ENCODE assay signal across 8 mouse cellular contexts in the genomic region with DNA sequence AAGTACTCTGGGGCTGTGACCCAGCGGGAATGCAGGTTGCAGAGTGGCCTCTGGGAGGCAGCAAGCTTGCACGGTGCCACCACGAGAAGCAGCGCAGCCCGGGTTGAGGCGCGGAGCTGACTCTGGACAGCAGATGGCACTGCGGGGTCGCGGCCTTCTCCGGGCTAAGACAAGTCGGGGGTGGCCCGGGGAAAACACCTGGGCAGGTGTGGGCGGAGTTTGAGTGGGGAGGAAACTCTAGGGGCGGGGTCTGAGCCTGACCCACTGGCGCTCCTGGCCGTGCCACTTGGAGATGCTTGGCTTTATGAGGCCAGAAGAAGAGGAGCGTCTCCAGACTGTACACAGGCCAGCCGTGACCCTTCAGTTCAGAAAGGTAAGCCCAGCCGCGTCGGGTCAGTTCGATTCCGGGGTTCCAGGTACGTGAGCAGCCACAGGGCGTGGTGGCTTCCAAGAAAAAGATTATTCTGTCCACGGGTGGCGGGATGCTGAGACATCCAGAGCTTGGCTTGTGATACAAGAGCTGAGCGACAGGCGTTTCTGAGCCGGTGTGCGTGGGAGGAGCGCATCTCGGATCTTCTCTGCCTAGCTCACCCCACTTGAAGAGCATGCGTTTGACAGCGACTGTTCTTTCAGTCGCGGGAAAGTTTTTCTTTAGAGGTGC. TPM values are rescaled to one million over a fixed set of nuclear protein-coding genes. Genes with fewer than 3 reads are reported as not detected.
DNase-seq lines count a peak whose midpoint lies in the region; ATAC-seq and TF ChIP-seq lines count a peak whose summit lies in the region.

TSS of gene Scnn1g (plus strand) at position 309 of the 661 bp plus-strand sequence.

- H3K4me1 ChIP-seq in ES-Bruce4 (ENCODE audit: control insufficient read depth, insufficient read depth, low read length) = no peaks in the 10 kb centered on the region
- H3K4me1 ChIP-seq in forebrain, postnatal 0 days (ENCODE audit: insufficient read depth) = no peaks in the 10 kb centered on the region
- H3K4me1 ChIP-seq in lung, adult 2 months (ENCODE audit: control insufficient read depth, insufficient read depth, low read length) = 0 out of 2 replicates have a peak, but pooled peaks cover 2% of the 10 kb centered on the region

- DNase-seq in cerebellum, adult 11 months = peak; percentile 89
- peak; percentile 89 for DNase-seq in forebrain, postnatal 0 days
- peak; percentile 62 to 74 for DNase-seq in heart, postnatal 36 days
- peak; percentile 80 to 87 for DNase-seq in layer of hippocampus, adult 2 months (ENCODE audit: low spot score in 2 of 2)
- DNase-seq in lung, adult 2 months = peak; percentile 88
- DNase-seq in testis, postnatal 14 days (ENCODE audit: low spot score) = peak; percentile 72

- ATAC-seq in forebrain, postnatal 0 days = peak; percentile 97
- ATAC-seq in neutrophil, adult 5-6 weeks (ENCODE audit: extremely low read depth, insufficient number of reproducible peaks, low FRiP score, poor library complexity, severe bottlenecking) = peak; percentile 76

- no peaks in the 10 kb centered on the region for H3K9me3 ChIP-seq in ES-Bruce4 (replicated peaks; ENCODE audit: control insufficient read depth, insufficient read depth, low read length, poor library complexity, severe bottlenecking)
- H3K9me3 ChIP-seq in forebrain, postnatal 0 days (ENCODE audit: low read length) = no peaks in the 10 kb centered on the region

- H3K36me3 ChIP-seq in ES-Bruce4 (ENCODE audit: control insufficient read depth, insufficient read depth, low read length, poor library complexity, severe bottlenecking) = no peaks in the 10 kb centered on the region
- H3K36me3 ChIP-seq in forebrain, postnatal 0 days (ENCODE audit: insufficient read depth) = no peaks in the 10 kb centered on the region

- WGBS in forebrain, postnatal 0 days = 2% methylated on average over 38 of the region's 38 CpGs
- 3% methylated on average over 38 of the region's 38 CpGs for WGBS in lung, adult 2 months

- no peak within 1 kb of the TSS for H3K9ac ChIP-seq in ES-Bruce4 (ENCODE audit: low read depth, poor library complexity, severe bottlenecking)
- no peak within 1 kb of the TSS for H3K9ac ChIP-seq in forebrain, postnatal 0 days

- H3K4me3 ChIP-seq in ES-Bruce4 (ENCODE audit: low read depth, low read length) = peak within 1 kb of the TSS; percentile 49
- peak within 1 kb of the TSS; percentile 37 for H3K4me3 ChIP-seq in forebrain, postnatal 0 days (ENCODE audit: low read depth, low read length)
- H3K4me3 ChIP-seq in layer of hippocampus, adult 2 months = peak within 1 kb of the TSS; percentile 46
- H3K4me3 ChIP-seq in lung, adult 2 months (replicated peaks; ENCODE audit: extremely low read depth, low read depth, low read length) = peak within 1 kb of the TSS; percentile 63

- H3K27ac ChIP-seq in ES-Bruce4 (ENCODE audit: insufficient read depth, low read length) = no peak within 1 kb of the TSS
- H3K27ac ChIP-seq in forebrain, postnatal 0 days (ENCODE audit: low read depth, low read length) = no peak within 1 kb of the TSS
- H3K27ac ChIP-seq in layer of hippocampus, adult 2 months = no peak within 1 kb of the TSS

- peak; percentile 99 for TF ChIP-seq CTCF in ES-Bruce4 (IDR thresholded peaks at IDR 0.05; ENCODE audit: low read depth, low read length)
- peak; percentile 99 for TF ChIP-seq CTCF in forebrain, postnatal 0 days (IDR thresholded peaks at IDR 0.05; ENCODE audit: low read depth)
- peak; percentile 97 for TF ChIP-seq CTCF in layer of hippocampus, adult 2 months (conservative IDR thresholded peaks at IDR 0.05)
- peak; percentile 74 for TF ChIP-seq CTCF in lung, adult 2 months (IDR thresholded peaks at IDR 0.05; ENCODE audit: insufficient read depth, low read length)

- intact Hi-C loops in heart, postnatal 36 days (cut with DNase I) = loop anchor here (1.0 kb wide), 1 partner anchor 230 kb away; no protein-coding TSS in a partner anchor

- no peaks in the 10 kb centered on the region for H3K27me3 ChIP-seq in ES-Bruce4 (ENCODE audit: control insufficient read depth, insufficient read depth, low read length, poor library complexity, severe bottlenecking)
- H3K27me3 ChIP-seq in forebrain, postnatal 0 days (ENCODE audit: insufficient read depth, low read length) = peaks cover 18% of the 10 kb centered on the region; the same call in 1 of the 2 replicates

- TF ChIP-seq EP300 in ES-Bruce4 (IDR thresholded peaks at IDR 0.05; ENCODE audit: insufficient read depth, low read depth, low read length) = no peak

- H3K4me2 ChIP-seq in forebrain, postnatal 0 days (ENCODE audit: low read depth) = peak within 1 kb of the TSS; percentile 86

- no peak for TF ChIP-seq POLR2A in ES-Bruce4 (IDR thresholded peaks at IDR 0.05; ENCODE audit: insufficient read depth, low read length)
- peak; percentile 44; the same call in 1 of the 2 replicates for TF ChIP-seq POLR2A in lung, adult 2 months (IDR thresholded peaks at IDR 0.05; ENCODE audit: borderline replicate concordance, extremely low read depth, low read depth, low read length)

RNA-seq across cellular contexts. Expression of gene Scnn1g, which starts in this region (rescaled TPM):
- polyA plus RNA-seq in ES-Bruce4 (2011; ENCODE audit: insufficient read depth, insufficient read length, low read depth, missing spikeins) = not detected in 2 replicates
- 0.10 TPM in 1 of 2 replicates, not detected in the other for total RNA-seq in forebrain, postnatal 0 days (2014; rRNA removed)
- 0.05 TPM in 1 of 2 replicates, not detected in the other for polyA plus RNA-seq in forebrain, postnatal 0 days (2015; fragmentation: Nextera tagmentation; extraction: Ambion mirVana)
- total RNA-seq in heart, postnatal 36 days (2021) = not detected
- total RNA-seq in layer of hippocampus, adult 2 months (2021) = under 1 TPM; 0.15 to 0.36 TPM
- polyA plus RNA-seq in lung, adult 2 months (2012; rRNA removed) = 83.2 and 89.5 TPM in 2 replicates
- not detected in 2 replicates for total RNA-seq in neutrophil, adult 5-6 weeks (2017)

Comparison
In these comparisons a context has a peak if more than half of its experiments do, and no peak if none do; other contexts are left out.
1. RNA of gene Scnn1g (polyA plus RNA-seq): 83.2 to 89.5 TPM in lung, adult 2 months; not detected in ES-Bruce4 and 0.05 TPM in forebrain, postnatal 0 days; every median in the first group is over 10 times any median in the second.
2. Peak in DNase-seq, ATAC-seq, H3K4me3 ChIP-seq and H3K4me2 ChIP-seq in forebrain, postnatal 0 days; RNA of the gene not detected or under 1 TPM.
3. Peak in DNase-seq in heart, postnatal 36 days; RNA of the gene not detected or under 1 TPM.
4. Peak in DNase-seq and H3K4me3 ChIP-seq in layer of hippocampus, adult 2 months; RNA of the gene not detected or under 1 TPM.
5. Peak in ATAC-seq in neutrophil, adult 5-6 weeks; RNA of the gene not detected or under 1 TPM.
6. Peak in every context shown above with its lines, with median percentiles within 50 percentile points of each other: H3K4me3 ChIP-seq, CTCF ChIP-seq and DNase-seq.